Mouse (Mus musculus) forebrain, embryonic 16.5 days (tissue): ENCODE data around the gene Mlycd. TPM values are rescaled to one million over a fixed set of nuclear protein-coding genes. Genes with fewer than 3 reads are reported as not detected.

ENCODE experiments used
- ATAC-seq: fragments of 200-750 bp; cut with Nextera tagmentation; 2 replicates; pipeline ENCODE4 v1.8.0; 2017; ENCODE audit warnings: mild to moderate bottlenecking, moderate library complexity
- H3K27ac ChIP-seq: fragments of 300-500 bp; sonication (generic); 2 replicates; pipeline ENCODE4 v1.5.1; 2014; ENCODE audit warnings: low read length, control low read depth
- H3K27me3 ChIP-seq: fragments of 300-500 bp; sonication (generic); replicated peaks from 2 replicates; pipeline ENCODE4 v1.6.1; 2014; ENCODE audit warnings: low read length; ENCODE audit not compliant: control insufficient read depth, insufficient read depth
- H3K36me3 ChIP-seq: fragments of 300-500 bp; sonication (generic); 2 replicates; pipeline ENCODE4 v1.6.1; 2014; ENCODE audit not compliant: control insufficient read depth, insufficient read depth
- H3K4me1 ChIP-seq: fragments of 300-500 bp; sonication (generic); replicated peaks from 2 replicates; pipeline ENCODE4 v1.6.1; 2014; ENCODE audit warnings: low read length; ENCODE audit not compliant: control insufficient read depth, insufficient read depth
- H3K4me2 ChIP-seq: fragments of 300-500 bp; sonication (generic); 2 replicates; pipeline ENCODE4 v1.6.1; 2014; ENCODE audit warnings: mild to moderate bottlenecking, low read length, control low read depth
- H3K4me3 ChIP-seq: fragments of 300-500 bp; sonication (generic); replicated peaks from 2 replicates; pipeline ENCODE4 v1.5.1; 2014; ENCODE audit warnings: mild to moderate bottlenecking, low read length, control low read depth
- H3K9ac ChIP-seq: fragments of 300-500 bp; sonication (generic); replicated peaks from 2 replicates; pipeline ENCODE4 v1.6.1; 2014; ENCODE audit warnings: low read depth, low read length, control low read depth
- H3K9me3 ChIP-seq: fragments of 300-500 bp; sonication (generic); 2 replicates; pipeline ENCODE4 v1.6.1; 2016; ENCODE audit warnings: low read length; ENCODE audit not compliant: control insufficient read depth
- WGBS: fragments of 180-500 bp; shearing (Covaris S2); extraction: QIAGEN DNeasy Blood & Tissue Kit; methylation state at CpG from one replicate; pipeline ENCODE4 v1.1.7; 2014; 5-methylcytosine and 5-hydroxymethylcytosine counted together
- polyA plus RNA-seq: library from polyadenylated mRNA; unstranded; fragments of >200 nt; fragmentation: Nextera tagmentation; extraction: Ambion mirVana; gene quantifications from 2 replicates; pipeline ENCODE4 v1.2.1, GENCODE M21; 2015

Mlycd gene
- polyA plus RNA-seq, 1 experiment from 2014 or later = 13.9 TPM

- H3K4me1 ChIP-seq = peaks cover 16% of the 10 kb centered on the region
- H3K27me3 ChIP-seq = no peaks in the 10 kb centered on the region
- no peaks in the 10 kb centered on the region for H3K9me3 ChIP-seq
- no peak overlapping the region for H3K9ac ChIP-seq
- no peak overlapping the region for H3K4me2 ChIP-seq
- ATAC-seq = no peak
- no peak overlapping the region for H3K4me3 ChIP-seq
- WGBS = 86% methylated on average over 9 of the region's 9 CpGs
- H3K36me3 ChIP-seq = peaks cover 3% of the 10 kb centered on the region; the same call in 1 of the 2 replicates
- no peak overlapping the region for H3K27ac ChIP-seq
Observed at GRCm38 (mm10) chr8:119398558-119398957, 3.9 kb downstream of the Mlycd start.

DNA sequence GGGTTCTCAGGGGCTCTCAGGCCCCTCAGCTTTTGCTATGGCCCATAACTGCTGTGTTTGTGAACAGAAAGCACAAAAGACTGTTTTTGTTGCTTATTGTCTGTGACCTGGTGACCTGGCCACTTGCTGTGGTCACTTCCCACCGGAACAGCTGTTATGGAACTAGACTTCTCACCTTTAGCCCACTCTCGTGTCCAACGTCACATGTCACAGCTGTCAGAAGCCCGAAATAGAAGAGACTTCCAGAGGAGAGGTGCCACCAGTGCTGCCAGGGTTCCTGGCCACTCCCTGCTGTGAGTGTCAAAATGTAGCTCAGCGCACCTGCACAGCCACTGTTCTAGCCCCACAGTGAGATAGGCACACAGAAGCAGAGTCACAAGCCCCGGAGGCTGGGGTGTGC is 4.6 kb downstream of the Mlycd start:
- no peaks in the 10 kb centered on the region for H3K9me3 ChIP-seq
- H3K27me3 ChIP-seq = no peaks in the 10 kb centered on the region
- no peak for ATAC-seq
- no peak overlapping the region for H3K27ac ChIP-seq
- WGBS = 85% methylated on average over 6 of the region's 6 CpGs
- peaks cover 12% of the 10 kb centered on the region for H3K4me1 ChIP-seq
- H3K4me2 ChIP-seq = no peak overlapping the region
- peaks cover 3% of the 10 kb centered on the region; the same call in 1 of the 2 replicates for H3K36me3 ChIP-seq
- no peak overlapping the region for H3K4me3 ChIP-seq
- H3K9ac ChIP-seq = no peak overlapping the region

- H3K27ac ChIP-seq = no peak overlapping the region
- H3K4me2 ChIP-seq = no peak overlapping the region
- H3K4me1 ChIP-seq = peaks cover 10% of the 10 kb centered on the region
- no peak overlapping the region for H3K4me3 ChIP-seq
- H3K9ac ChIP-seq = no peak overlapping the region
- no peaks in the 10 kb centered on the region for H3K9me3 ChIP-seq
- no peak for ATAC-seq
- H3K36me3 ChIP-seq = peaks cover 3% of the 10 kb centered on the region; the same call in 1 of the 2 replicates
- 80% methylated on average over 9 of the region's 9 CpGs for WGBS
- no peaks in the 10 kb centered on the region for H3K27me3 ChIP-seq
Observed at GRCm38 (mm10) chr8:119400122-119400671, 5.5 kb downstream of the Mlycd start.

GRCm38 (mm10) chr8:119400904-119401303 is 6.2 kb downstream of the Mlycd start:
- no peak for ATAC-seq

GRCm38 (mm10) chr8:119403912-119404311 is 9.2 kb downstream of the Mlycd start:
- WGBS = 83% methylated on average over 10 of the region's 10 CpGs
- peaks cover 7% of the 10 kb centered on the region; the same call in 1 of the 2 replicates for H3K36me3 ChIP-seq

More at GRCm38 (mm10) chr8:119400904-119401303, 6.2 kb downstream of the Mlycd start:
- Histone ChIP-seq H3K36me3 (peaks cover 3% of the 10 kb centered on the region; the same call in 1 of the 2 replicates), H3K4me2 (no peak overlapping the region), H3K4me1 (peaks cover 3% of the 10 kb centered on the region), H3K9me3 (no peaks in the 10 kb centered on the region), H3K4me3 (no peak overlapping the region), H3K27ac (no peak overlapping the region), H3K9ac (no peak overlapping the region), H3K27me3 (no peaks in the 10 kb centered on the region)
- WGBS = 84% methylated on average over 3 of the region's 3 CpGs

GRCm38 (mm10) chr8:119404648-119405047 is 10.0 kb downstream of the Mlycd start:
- no peak for ATAC-seq
- no peaks in the 10 kb centered on the region for H3K9me3 ChIP-seq
- peaks cover 10% of the 10 kb centered on the region; the same call in 1 of the 2 replicates for H3K36me3 ChIP-seq

More at GRCm38 (mm10) chr8:119403912-119404311, 9.2 kb downstream of the Mlycd start:
- Histone ChIP-seq H3K27me3 (no peaks in the 10 kb centered on the region), H3K9ac (no peak overlapping the region), H3K4me2 (no peak overlapping the region), H3K9me3 (no peaks in the 10 kb centered on the region), H3K4me1 (no peaks in the 10 kb centered on the region), H3K4me3 (no peak overlapping the region), H3K27ac (no peak overlapping the region)
- no peak for ATAC-seq

GRCm38 (mm10) chr8:119408311-119408710 is 13.6 kb downstream of the Mlycd start:
- no peak overlapping the region for H3K27ac ChIP-seq
- no peaks in the 10 kb centered on the region for H3K9me3 ChIP-seq
- peaks cover 13% of the 10 kb centered on the region for H3K36me3 ChIP-seq
- H3K4me2 ChIP-seq = no peak overlapping the region
- no peak overlapping the region for H3K4me3 ChIP-seq
- no peak overlapping the region for H3K9ac ChIP-seq
- 86% methylated on average over 8 of the region's 8 CpGs for WGBS
- H3K4me1 ChIP-seq = peaks cover 3% of the 10 kb centered on the region; the same call in 1 of the 2 replicates
- no peaks in the 10 kb centered on the region for H3K27me3 ChIP-seq
- no peak for ATAC-seq

More at GRCm38 (mm10) chr8:119404648-119405047, 10.0 kb downstream of the Mlycd start:
- Histone ChIP-seq H3K4me2 (no peak overlapping the region), H3K4me1 (no peaks in the 10 kb centered on the region), H3K27me3 (no peaks in the 10 kb centered on the region), H3K4me3 (no peak overlapping the region), H3K27ac (no peak overlapping the region), H3K9ac (no peak overlapping the region)
- WGBS = 97% methylated on average over 5 of the region's 5 CpGs

- Histone ChIP-seq H3K4me2 (no peak overlapping the region), H3K27me3 (0 out of 2 replicates have a peak, but pooled peaks cover 2% of the 10 kb centered on the region), H3K4me3 (no peak overlapping the region), H3K36me3 (peaks cover 13% of the 10 kb centered on the region), H3K9ac (no peak overlapping the region), H3K27ac (no peak overlapping the region), H3K9me3 (no peaks in the 10 kb centered on the region), H3K4me1 (peaks cover 3% of the 10 kb centered on the region; the same call in 1 of the 2 replicates)
- no peak for ATAC-seq
- 56% methylated on average over 10 of the region's 10 CpGs for WGBS
Observed at GRCm38 (mm10) chr8:119412037-119412734, 17.5 kb downstream of the Mlycd start.

DNA sequence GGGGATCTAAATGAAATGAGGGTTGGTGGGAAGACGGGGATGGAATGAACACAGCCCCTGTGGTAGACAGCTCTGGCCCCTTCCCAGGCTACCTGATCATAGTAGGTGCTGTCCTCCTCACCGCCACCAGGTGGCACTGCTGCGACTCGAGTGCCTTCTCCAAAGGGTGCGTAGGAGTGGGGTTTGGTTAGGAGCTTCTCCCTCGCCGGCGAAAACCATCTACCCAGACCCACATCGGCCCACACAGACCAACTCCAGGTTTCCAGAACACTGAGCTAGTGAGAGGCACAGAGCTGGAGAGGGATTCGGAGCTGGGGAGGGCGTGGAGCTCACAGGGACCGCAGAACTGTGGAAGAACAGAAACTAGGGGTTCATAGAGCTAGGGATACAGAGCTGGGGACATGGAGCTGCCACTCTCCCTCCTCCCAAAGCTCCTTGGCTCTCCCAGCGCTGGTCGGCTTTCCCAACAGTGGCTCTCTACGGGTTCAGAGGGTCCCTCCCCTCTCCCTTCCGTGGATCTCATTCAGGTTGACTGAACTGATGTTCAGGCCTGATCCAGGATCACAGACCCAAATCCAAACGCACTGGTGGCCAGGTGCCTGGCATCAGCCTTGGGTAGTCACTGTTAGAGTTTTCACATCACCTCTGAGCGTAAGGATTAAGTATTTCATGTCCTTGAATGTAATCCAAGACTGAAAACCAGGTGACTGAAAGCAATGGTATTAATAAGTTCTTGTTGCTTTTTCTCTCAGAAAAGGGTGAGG is 18.2 kb downstream of the Mlycd start:
- H3K27me3 ChIP-seq = 0 out of 2 replicates have a peak, but pooled peaks cover 2% of the 10 kb centered on the region
- H3K9me3 ChIP-seq = no peaks in the 10 kb centered on the region
- no peak overlapping the region for H3K27ac ChIP-seq
- H3K4me3 ChIP-seq = no peak overlapping the region
- H3K4me2 ChIP-seq = peak overlapping the region; percentile 44
- H3K36me3 ChIP-seq = peaks cover 9% of the 10 kb centered on the region
- peak overlapping the region; percentile 46 for H3K9ac ChIP-seq
- peak; percentile 87 for ATAC-seq
- whole genome bisulfite sequencing = 9% methylated on average over 18 of the region's 18 CpGs
- H3K4me1 ChIP-seq = peaks cover 3% of the 10 kb centered on the region; the same call in 1 of the 2 replicates
